In the genomic region with DNA sequence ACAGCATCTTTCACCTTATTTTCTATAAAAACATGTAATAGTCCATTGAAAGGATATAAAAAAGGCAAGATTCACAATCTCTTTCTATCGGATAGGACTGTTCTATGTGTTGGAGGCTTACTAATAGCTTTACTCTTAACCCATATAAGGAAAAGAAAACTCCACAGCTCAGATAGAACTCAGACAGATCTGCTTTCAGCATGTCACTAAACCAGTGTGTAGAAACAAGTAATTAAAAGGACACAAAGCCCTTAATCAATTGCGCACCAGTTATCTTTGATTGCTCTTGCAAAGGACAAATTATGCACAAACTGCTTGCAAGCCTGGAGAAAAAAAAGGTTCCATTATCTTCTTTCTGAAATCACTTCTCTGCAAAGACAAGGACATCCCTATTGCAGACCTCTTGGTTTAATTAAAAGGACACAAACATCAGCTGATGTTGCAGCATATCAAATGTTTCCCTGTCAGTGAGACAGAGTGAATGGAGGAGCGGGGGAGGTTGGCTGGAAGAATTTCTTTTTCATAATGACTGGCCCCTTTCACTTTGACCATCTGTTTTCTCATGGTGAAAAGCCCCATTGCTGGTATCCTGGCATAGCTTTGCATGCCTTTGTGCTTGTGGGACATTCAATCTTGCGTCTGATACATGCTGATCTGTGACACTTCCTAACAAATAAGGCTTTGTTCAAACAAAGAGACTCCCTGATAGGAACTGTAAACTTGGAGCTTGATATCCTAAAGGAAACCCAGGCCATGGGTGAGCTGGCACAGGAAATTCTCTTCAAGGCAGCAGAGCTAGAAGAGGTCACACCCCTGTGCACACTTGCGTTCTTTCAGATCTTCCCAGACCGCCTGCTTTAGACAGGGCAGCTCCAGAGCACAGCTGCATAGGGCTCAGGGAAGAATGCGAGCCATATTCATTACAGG, we compare ENCODE assay signal across 8 mouse cellular contexts.
DNase-seq lines count a peak whose midpoint lies in the region; ATAC-seq lines count a peak whose summit lies in the region.

No protein-coding gene starts in this region.

- ATAC-seq in kidney, embryonic 14.5 days (ENCODE audit: low FRiP score, low TSS enrichment) = peak; percentile 95
- peak; percentile 52; the same call in 1 of the 2 replicates for ATAC-seq in liver, embryonic 12.5 days
- ATAC-seq in neural tube, embryonic 14.5 days (ENCODE audit: low read depth) = peak; percentile 74

- no peaks in the 10 kb centered on the region for H3K9me3 ChIP-seq in kidney, embryonic 14.5 days (ENCODE audit: control insufficient read depth, low read length)
- no peaks in the 10 kb centered on the region for H3K9me3 ChIP-seq in liver, embryonic 12.5 days (replicated peaks)
- 0 out of 2 replicates have a peak, but pooled peaks cover under 1% of the 10 kb centered on the region for H3K9me3 ChIP-seq in neural tube, embryonic 14.5 days (ENCODE audit: control insufficient read depth, low read length)

- 25% methylated on average over 7 of the region's 7 CpGs for WGBS in kidney, embryonic 14.5 days
- 43% methylated on average over 7 of the region's 7 CpGs for WGBS in liver, embryonic 12.5 days (ENCODE audit: insufficient replicate concordance)
- WGBS in neural tube, embryonic 14.5 days = 11% methylated on average over 7 of the region's 7 CpGs

- H3K4me3 ChIP-seq in kidney, embryonic 14.5 days (ENCODE audit: low read length) = no peak overlapping the region
- no peak overlapping the region for H3K4me3 ChIP-seq in liver, embryonic 12.5 days
- H3K4me3 ChIP-seq in neural tube, embryonic 14.5 days (ENCODE audit: low read depth, low read length) = no peak overlapping the region

- no peak overlapping the region for H3K4me2 ChIP-seq in kidney, embryonic 14.5 days (replicated peaks; ENCODE audit: low read depth, low read length)
- H3K4me2 ChIP-seq in liver, embryonic 12.5 days = no peak overlapping the region
- H3K4me2 ChIP-seq in neural tube, embryonic 14.5 days (ENCODE audit: low read depth, low read length) = no peak overlapping the region

- no peaks in the 10 kb centered on the region for H3K4me1 ChIP-seq in kidney, embryonic 14.5 days (ENCODE audit: control insufficient read depth, insufficient read depth, low read length)
- no peaks in the 10 kb centered on the region for H3K4me1 ChIP-seq in liver, embryonic 12.5 days
- peaks cover 16% of the 10 kb centered on the region for H3K4me1 ChIP-seq in neural tube, embryonic 14.5 days (ENCODE audit: control insufficient read depth, insufficient read depth, low read length)

- H3K27me3 ChIP-seq in kidney, embryonic 14.5 days (ENCODE audit: control insufficient read depth, insufficient read depth, low read length) = no peaks in the 10 kb centered on the region
- no peaks in the 10 kb centered on the region for H3K27me3 ChIP-seq in liver, embryonic 12.5 days (replicated peaks)
- H3K27me3 ChIP-seq in neural tube, embryonic 14.5 days (ENCODE audit: control insufficient read depth, insufficient read depth, low read length) = no peaks in the 10 kb centered on the region

- H3K9ac ChIP-seq in kidney, embryonic 14.5 days (ENCODE audit: low read depth, low read length) = no peak overlapping the region
- no peak overlapping the region for H3K9ac ChIP-seq in liver, embryonic 12.5 days
- H3K9ac ChIP-seq in neural tube, embryonic 14.5 days (replicated peaks; ENCODE audit: low read depth, low read length) = no peak overlapping the region

- DNase-seq in adrenal gland, adult 2 months = peak; percentile 13
- no peak for DNase-seq in adrenal gland, postnatal 25 days
- DNase-seq in adrenal gland, postnatal 36 days = peak; percentile 11 to 13
- peak; percentile 19 to 31 for DNase-seq in heart, adult 18-20 months
- no peak for DNase-seq in urinary bladder, postnatal 10 days (ENCODE audit: low spot score)

- no peak overlapping the region for H3K27ac ChIP-seq in kidney, embryonic 14.5 days (ENCODE audit: low read depth, low read length)
- no peak overlapping the region for H3K27ac ChIP-seq in liver, embryonic 12.5 days
- H3K27ac ChIP-seq in neural tube, embryonic 14.5 days (ENCODE audit: low read depth, low read length) = peak overlapping the region; percentile 80

- H3K36me3 ChIP-seq in kidney, embryonic 14.5 days (ENCODE audit: control insufficient read depth, insufficient read depth, low read length) = no peaks in the 10 kb centered on the region
- H3K36me3 ChIP-seq in liver, embryonic 12.5 days = no peaks in the 10 kb centered on the region
- no peaks in the 10 kb centered on the region for H3K36me3 ChIP-seq in neural tube, embryonic 14.5 days (ENCODE audit: control insufficient read depth, insufficient read depth, low read length)

Comparison
In these comparisons a context has a peak if more than half of its experiments do, and no peak if none do; other contexts are left out.
1. DNase-seq: peak in adrenal gland, adult 2 months (single experiment), adrenal gland, postnatal 36 days (2 of 2) and heart, adult 18-20 months (2 of 2); none in adrenal gland, postnatal 25 days (single experiment) and urinary bladder, postnatal 10 days (single experiment).
2. Peak in every context shown above with its lines, with median percentiles within 50 percentile points of each other: ATAC-seq.